Comparison of ENCODE assay signal across 8 mouse cellular contexts in the genomic region with DNA sequence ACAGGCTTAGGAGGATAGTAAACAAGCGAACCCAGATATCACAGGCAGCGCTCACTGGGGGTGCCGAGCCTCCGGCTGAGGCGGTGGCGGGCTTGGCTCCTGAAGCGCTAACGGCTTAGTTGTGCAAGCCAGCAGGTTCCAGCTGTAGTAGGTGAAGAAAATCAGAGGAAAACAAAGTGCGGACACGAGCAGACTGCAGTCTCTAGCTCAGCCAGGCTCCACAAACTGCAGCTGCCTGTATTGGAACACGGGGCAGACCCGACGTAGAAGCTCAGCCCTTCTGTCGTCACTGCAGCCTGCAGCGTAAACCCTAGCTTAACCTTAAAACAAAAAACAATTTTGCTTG. TPM values are rescaled to one million over a fixed set of nuclear protein-coding genes. Genes with fewer than 3 reads are reported as not detected.
A peak's percentile ranks its signal among the peaks of the same experiment; 100 is the strongest.
DNase-seq lines count a peak whose midpoint lies in the region; ATAC-seq and TF ChIP-seq lines count a peak whose summit lies in the region.

No protein-coding gene starts in this region.

- H3K9ac ChIP-seq in embryonic facial prominence, embryonic 14.5 days (ENCODE audit: low read depth, low read length): peak overlapping the region; percentile 43; the same call in 1 of the 2 replicates
- H3K9ac ChIP-seq in limb, embryonic 14.5 days (ENCODE audit: low read depth, low read length, severe bottlenecking): peak overlapping the region; percentile 38; the same call in 1 of the 2 replicates

- 9% methylated on average over 15 of the region's 15 CpGs for WGBS in lung, adult 2 months
- 4% methylated on average over 15 of the region's 15 CpGs for WGBS in embryonic facial prominence, embryonic 14.5 days
- WGBS in limb, embryonic 14.5 days: 8% methylated on average over 15 of the region's 15 CpGs

- peak overlapping the region; percentile 50 for H3K4me2 ChIP-seq in embryonic facial prominence, embryonic 14.5 days (ENCODE audit: low read depth, low read length)
- H3K4me2 ChIP-seq in limb, embryonic 14.5 days (replicated peaks; ENCODE audit: low read depth, low read length, severe bottlenecking): peak overlapping the region; percentile 44

- no peak for DNase-seq in lung, adult 2 months
- no peak for DNase-seq in lung, postnatal 14 days
- peak; percentile 47 for DNase-seq in embryonic facial prominence, embryonic 14.5 days (ENCODE audit: low spot score)
- peak; percentile 34 to 36 for DNase-seq in heart, postnatal 14 days
- DNase-seq in limb, embryonic 14.5 days (ENCODE audit: low spot score): no peak
- DNase-seq in retina, embryonic 14.5 days (ENCODE audit: low spot score): peak; percentile 31
- no peak for DNase-seq in layer of hippocampus, adult 8-10 months (ENCODE audit: low spot score in 2 of 2)
- no peak for DNase-seq in gastrocnemius, adult 8-10 months (ENCODE audit: low spot score in 2 of 2)

- H3K36me3 ChIP-seq in embryonic facial prominence, embryonic 14.5 days (ENCODE audit: control insufficient read depth, insufficient read depth, low read length): no peaks in the 10 kb centered on the region
- H3K36me3 ChIP-seq in limb, embryonic 14.5 days (ENCODE audit: control insufficient read depth, insufficient read depth, low read length): no peaks in the 10 kb centered on the region

- H3K27me3 ChIP-seq in embryonic facial prominence, embryonic 14.5 days (replicated peaks; ENCODE audit: control insufficient read depth, insufficient read depth, low read length): no peaks in the 10 kb centered on the region
- H3K27me3 ChIP-seq in limb, embryonic 14.5 days (ENCODE audit: control insufficient read depth, insufficient read depth, low read length): no peaks in the 10 kb centered on the region

- intact Hi-C loops in heart, postnatal 14 days (cut with DNase I): no loop called here

- H3K27ac ChIP-seq in embryonic facial prominence, embryonic 14.5 days (replicated peaks; ENCODE audit: low read depth, low read length): no peak overlapping the region
- H3K27ac ChIP-seq in limb, embryonic 14.5 days (replicated peaks; ENCODE audit: low read depth, low read length): no peak overlapping the region

- ATAC-seq in embryonic facial prominence, embryonic 14.5 days (ENCODE audit: low read depth): peak; percentile 44
- ATAC-seq in limb, embryonic 14.5 days (ENCODE audit: low FRiP score, low read depth): no peak; the same call in 1 of the 2 replicates

- TF ChIP-seq POLR2A in lung, adult 2 months (IDR thresholded peaks at IDR 0.05; ENCODE audit: borderline replicate concordance, extremely low read depth, low read depth, low read length): no peak
- TF ChIP-seq POLR2A in limb, embryonic 14.5 days (IDR thresholded peaks at IDR 0.05; ENCODE audit: borderline replicate concordance, extremely low read depth, insufficient read depth, insufficient read length): no peak

- 0 out of 2 replicates have a peak, but pooled peaks cover 4% of the 10 kb centered on the region for H3K9me3 ChIP-seq in embryonic facial prominence, embryonic 14.5 days (ENCODE audit: control insufficient read depth, low read length)
- H3K9me3 ChIP-seq in limb, embryonic 14.5 days (ENCODE audit: control insufficient read depth, low read length): no peaks in the 10 kb centered on the region

- peak overlapping the region; percentile 24 for H3K4me3 ChIP-seq in lung, adult 2 months (replicated peaks; ENCODE audit: extremely low read depth, low read depth, low read length)
- H3K4me3 ChIP-seq in embryonic facial prominence, embryonic 14.5 days (ENCODE audit: low read depth, low read length): peak overlapping the region; percentile 24
- H3K4me3 ChIP-seq in limb, embryonic 14.5 days (replicated peaks; ENCODE audit: low read length): peak overlapping the region; percentile 21

- H3K4me1 ChIP-seq in lung, adult 2 months (ENCODE audit: control insufficient read depth, insufficient read depth, low read length): 0 out of 2 replicates have a peak, but pooled peaks cover 2% of the 10 kb centered on the region
- H3K4me1 ChIP-seq in embryonic facial prominence, embryonic 14.5 days (ENCODE audit: control insufficient read depth, insufficient read depth, low read length): no peaks in the 10 kb centered on the region
- no peaks in the 10 kb centered on the region for H3K4me1 ChIP-seq in limb, embryonic 14.5 days (ENCODE audit: control insufficient read depth, insufficient read depth, low read length)

- no peak for TF ChIP-seq CTCF in lung, adult 2 months (IDR thresholded peaks at IDR 0.05; ENCODE audit: insufficient read depth, low read length)

RNA-seq across cellular contexts. Expression of gene Gm11077, which starts 4.5 kb away (rescaled TPM):
- polyA plus RNA-seq in lung, adult 2 months (2012; rRNA removed): not detected in 2 replicates
- polyA plus RNA-seq in embryonic facial prominence, embryonic 14.5 days (2014; fragmentation: Nextera tagmentation; extraction: Ambion mirVana): not detected in 2 replicates
- not detected for total RNA-seq in heart, postnatal 14 days (2021)
- polyA plus RNA-seq in limb, embryonic 14.5 days (2012; rRNA removed): not detected in 2 replicates
- polyA plus RNA-seq in limb, embryonic 14.5 days (2014; fragmentation: Nextera tagmentation; extraction: Ambion mirVana): not detected in 2 replicates
- total RNA-seq in layer of hippocampus, adult 8-10 months (2022): not detected
- total RNA-seq in gastrocnemius, adult 8-10 months (2022): not detected

Comparison
In these comparisons a context has a peak if more than half of its experiments do, and no peak if none do; other contexts are left out.
1. DNase-seq: peak in embryonic facial prominence, embryonic 14.5 days (single experiment), heart, postnatal 14 days (2 of 2) and retina, embryonic 14.5 days (single experiment); none in lung, adult 2 months (single experiment), lung, postnatal 14 days (single experiment), limb, embryonic 14.5 days (single experiment), layer of hippocampus, adult 8-10 months (0 of 2) and gastrocnemius, adult 8-10 months (0 of 2).
2. Peak in every context shown above with its lines, with median percentiles within 50 percentile points of each other: H3K4me3 ChIP-seq.